Mouse (Mus musculus) megakaryocyte-erythroid progenitor cell, adult 5-6 weeks (primary cell): ENCODE data around the gene Cela3b. TPM values are rescaled to one million over a fixed set of nuclear protein-coding genes. Genes with fewer than 3 reads are reported as not detected.
"Not testable (repeated sequence)": the region's sequence is repeated elsewhere in the genome, so short reads cannot be mapped to it uniquely, and the experiment has no call there.

Source experiments
- ATAC-seq: replicated peaks from 2 replicates; pipeline ENCODE4 v1.8.0; 2016; ENCODE audit warnings: mild to moderate bottlenecking, inconsistent platforms; ENCODE audit not compliant: severe bottlenecking, poor library complexity, low FRiP score, low TSS enrichment
- total RNA-seq, 2 experiments: library from RNA; stranded (forward) in 1 of 2; stranded (reverse) in 1 of 2; fragments of 200-1000, 215-1000 nt in 1 of 2; fragments of >200 nt in 1 of 2; fragmentation: Nextera tagmentation in 1 of 2; gene quantifications; 2 replicates each; pipeline ENCODE4 v1.2.3; 2014 to 2017

Gene Cela3b
- total RNA-seq, 2 experiments from 2014 or later: not detected

DNA sequence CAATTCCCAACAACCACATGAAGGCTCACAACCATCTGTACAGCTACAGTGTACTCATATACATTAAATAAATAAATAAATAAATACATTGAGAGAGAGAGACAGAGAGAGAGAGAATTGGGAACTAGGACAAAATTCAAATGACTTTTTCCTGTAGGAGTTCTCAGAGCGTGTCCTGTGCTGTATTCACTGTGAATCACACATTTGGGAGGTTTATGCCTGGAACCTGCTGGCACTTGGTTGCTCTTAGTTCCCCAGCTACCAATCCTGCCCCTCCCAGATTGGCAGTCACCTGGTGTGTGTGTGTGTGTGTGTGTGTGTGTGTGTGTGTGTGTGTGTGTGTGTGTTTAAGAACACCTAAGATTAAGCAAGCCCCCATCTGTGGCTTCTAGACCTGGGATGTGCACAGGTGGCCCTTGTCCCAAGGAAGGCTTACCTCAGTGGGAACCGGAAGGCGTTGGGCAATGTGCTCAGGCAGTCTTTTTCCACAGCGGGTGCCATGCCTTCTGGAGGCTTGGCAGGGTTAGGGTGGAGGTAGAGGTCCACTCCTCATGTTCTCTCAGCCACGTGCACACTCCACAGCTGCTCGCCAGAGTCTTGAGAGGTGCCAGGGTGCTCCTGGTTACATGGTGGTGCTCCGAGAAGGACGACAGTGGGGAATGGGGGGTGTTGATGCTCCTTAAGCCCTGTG, 6.8 kb upstream of the Cela3b start:
- ATAC-seq: no peak

DNA sequence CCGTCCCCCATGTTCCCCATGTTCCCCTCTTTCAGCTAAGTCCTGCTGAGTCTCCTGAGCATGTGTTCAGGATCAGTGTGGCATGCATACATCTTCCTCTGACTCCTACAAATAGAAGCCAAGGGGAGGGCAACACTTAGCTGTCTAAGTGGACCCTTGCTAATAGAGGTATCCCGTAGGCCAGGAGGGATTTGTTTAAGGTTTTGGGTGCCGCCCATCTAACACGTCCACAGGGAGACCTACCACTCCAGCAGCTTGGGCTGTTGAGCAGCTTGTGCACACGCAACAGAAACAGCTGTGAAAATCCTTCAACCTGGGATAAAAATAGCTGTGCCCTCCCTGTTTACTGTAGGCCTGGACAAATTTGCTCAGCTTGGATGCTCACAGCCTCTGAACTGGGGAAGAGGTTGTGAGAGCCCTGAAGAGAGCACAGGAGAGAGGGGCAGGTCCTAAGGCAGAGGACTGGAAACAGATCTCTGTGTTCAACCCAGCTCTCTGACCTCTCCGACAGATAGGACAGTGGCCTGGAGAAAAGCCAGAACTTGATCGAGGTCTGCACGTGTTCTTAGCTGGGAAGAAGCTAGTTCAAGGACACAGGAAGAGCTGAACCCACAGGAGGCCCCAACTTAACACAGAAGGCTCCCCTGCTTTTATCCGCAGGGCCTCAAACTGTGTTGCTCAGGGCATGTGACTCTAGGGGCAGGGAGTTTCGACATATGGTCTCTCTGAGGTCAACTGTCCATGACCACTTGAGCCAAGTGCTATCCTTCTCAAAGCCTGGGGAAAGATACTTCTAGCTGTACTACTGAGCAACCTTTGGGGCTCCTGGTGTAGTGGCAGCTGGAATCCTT, 2.6 kb upstream of the Cela3b start:
- ATAC-seq: not testable (repeated sequence)

- peak; percentile 67 for ATAC-seq
Measured at GRCm38 (mm10) chr4:137417712-137418564, 12.4 kb downstream of the Cela3b start.

DNA sequence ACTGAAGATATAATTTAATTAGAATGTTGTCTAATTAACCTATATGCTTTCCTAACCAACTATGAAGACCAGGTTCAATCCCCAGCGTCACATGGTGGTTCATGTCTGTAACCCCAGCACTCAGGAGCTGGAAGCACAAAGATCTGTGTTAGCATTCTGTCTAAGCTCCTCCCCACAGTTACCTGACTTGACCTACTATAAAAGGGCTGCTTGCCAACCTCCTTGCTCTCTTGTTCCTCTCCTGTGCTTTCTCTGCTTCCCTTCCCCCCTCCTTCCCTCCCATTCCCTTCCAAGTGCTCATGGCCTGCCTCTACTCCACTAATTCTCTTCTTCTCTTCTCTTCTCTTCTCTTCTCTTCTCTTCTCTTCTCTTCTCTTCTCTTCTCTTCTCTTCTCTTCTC, 15.4 kb downstream of the Cela3b start:
- ATAC-seq: no peak

- not testable (repeated sequence) for ATAC-seq
Measured at GRCm38 (mm10) chr4:137412185-137412709, 18.1 kb downstream of the Cela3b start.

DNA sequence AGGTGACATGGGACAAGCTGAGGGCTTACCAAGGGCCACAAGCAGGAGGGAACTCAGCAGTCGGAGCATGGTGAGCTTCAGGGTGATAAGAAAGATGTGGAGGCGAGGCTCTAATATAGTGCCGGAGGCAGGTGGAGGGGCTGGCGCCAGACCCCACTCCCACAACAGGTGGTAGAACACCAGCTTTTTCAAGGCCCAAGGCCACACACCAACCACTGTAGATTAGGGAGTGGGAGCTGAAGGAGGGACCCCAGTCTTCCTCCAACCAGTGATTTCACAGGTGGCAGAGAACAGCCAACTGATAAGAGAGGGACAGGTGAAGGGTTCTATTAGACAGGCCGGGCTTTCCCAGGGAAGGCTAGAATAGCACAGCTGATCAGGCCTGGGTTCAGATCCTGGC, 20.6 kb downstream of the Cela3b start, which contains the start of gene Cela3a:
Gene Cela3a, minus strand, starts transcription at position 101 of the 400 bp plus-strand sequence.
- no peak for ATAC-seq

DNA sequence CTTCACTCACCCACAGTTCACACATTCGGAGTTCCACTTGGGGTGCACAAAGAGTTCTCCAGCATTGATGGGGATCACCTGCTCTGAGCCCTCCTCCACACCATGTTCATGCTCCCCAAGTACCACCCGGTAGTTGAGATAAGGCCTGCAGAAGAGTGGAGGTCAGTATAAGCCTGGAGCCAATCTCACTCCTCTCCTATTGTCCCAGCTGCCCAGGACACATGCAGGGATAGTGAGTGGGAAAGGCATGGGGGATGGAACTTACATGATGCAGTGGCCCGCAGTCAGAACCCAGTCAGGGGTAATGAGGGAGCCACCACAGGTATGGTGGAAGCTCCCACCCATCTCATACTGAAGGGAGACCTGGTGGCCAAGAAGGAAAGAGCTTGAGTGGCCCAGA, 24.8 kb downstream of the Cela3b start:
- ATAC-seq: no peak

- no peak for ATAC-seq
Measured at GRCm38 (mm10) chr4:137396641-137397525, 33.5 kb downstream of the Cela3b start.

GRCm38 (mm10) chr4:137393378-137394135, 36.8 kb downstream of the Cela3b start:
- no peak for ATAC-seq

DNA sequence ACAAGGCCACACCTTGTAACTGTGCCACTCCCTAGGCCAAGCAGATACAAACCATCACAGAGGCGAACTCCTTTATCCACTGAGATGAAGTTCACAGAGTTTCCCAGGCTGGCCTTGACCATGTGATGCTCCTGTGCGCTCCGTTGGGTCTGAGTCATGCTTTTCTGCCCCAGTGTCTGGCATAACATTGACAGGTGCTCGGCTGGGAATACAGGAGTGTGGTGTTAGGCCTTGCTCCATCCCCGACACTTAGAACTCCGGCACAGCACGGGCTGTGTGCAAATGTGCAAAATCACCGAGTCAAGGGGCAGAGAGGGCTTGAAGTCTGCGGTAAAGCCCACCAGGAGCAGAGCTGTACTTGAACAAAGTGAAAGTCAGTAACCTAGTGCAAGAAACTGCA, 37.5 kb downstream of the Cela3b start:
- no peak for ATAC-seq

GRCm38 (mm10) chr4:137391287-137391686, 39.1 kb downstream of the Cela3b start:
- ATAC-seq: no peak

DNA sequence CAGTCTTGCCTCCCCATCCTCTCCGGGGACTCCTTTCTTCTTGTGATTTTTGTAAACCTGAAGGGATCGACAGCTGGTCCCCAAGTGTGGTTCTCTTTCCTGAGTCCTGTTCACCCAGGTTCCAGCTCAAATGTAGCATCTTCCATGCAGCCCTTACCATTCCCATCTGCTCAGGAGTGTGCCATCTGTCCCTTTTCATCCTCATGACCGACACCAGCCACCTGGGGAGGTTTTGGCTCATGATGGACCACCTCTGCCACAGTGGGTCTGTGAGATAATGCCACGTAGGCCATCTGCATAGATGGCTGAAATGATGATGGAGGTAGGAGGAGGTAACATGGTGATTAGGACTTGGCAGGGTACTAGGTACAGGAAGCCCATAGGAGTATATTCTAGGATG, 40.1 kb downstream of the Cela3b start:
- no peak for ATAC-seq

- no peak for ATAC-seq
Measured at GRCm38 (mm10) chr4:137388983-137389382, 41.4 kb downstream of the Cela3b start.

DNA sequence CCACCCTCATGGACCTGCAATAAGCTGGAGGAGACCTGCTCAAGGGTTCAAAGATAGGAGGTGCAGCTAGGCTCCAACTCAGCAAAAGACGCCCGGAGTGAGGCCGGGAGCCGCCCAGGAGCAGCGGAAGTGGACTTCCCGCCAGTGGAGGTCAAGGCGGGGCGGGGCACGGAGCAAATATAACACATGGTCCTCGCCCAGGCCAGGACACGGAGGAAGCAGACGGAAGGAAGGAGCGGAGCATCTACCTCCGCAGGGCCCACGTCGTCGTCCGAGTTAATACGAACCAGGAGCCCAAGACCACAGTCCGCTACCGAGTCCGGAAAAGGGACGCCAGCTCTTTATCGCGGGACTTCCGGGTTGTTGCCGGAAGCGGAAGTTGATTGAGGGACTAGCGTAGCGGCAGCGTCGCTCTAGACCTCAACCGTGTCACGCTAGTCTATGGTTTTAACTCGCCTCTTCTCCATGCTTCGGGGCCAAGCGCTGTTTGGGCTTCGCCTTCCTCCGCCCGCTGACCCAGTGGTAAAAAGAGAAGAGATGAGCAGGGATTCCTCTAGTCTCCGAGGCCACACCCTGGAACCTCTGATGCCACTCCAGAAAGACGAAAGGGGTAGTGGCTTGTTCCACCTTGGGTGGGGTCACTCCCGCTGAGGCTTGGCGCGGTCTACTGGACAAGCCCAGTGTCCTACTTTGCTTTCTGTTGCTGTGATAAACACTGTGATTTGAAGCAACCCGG, 42.1 kb downstream of the Cela3b start:
- peak; percentile 90 for ATAC-seq

GRCm38 (mm10) chr4:137387482-137388058, 42.8 kb downstream of the Cela3b start:
- ATAC-seq: peak; percentile 40

- ATAC-seq: peak; percentile 100
Measured at GRCm38 (mm10) chr4:137380702-137381605, 49.4 kb downstream of the Cela3b start.
